Mouse (Mus musculus) midbrain, embryonic 16.5 days (tissue): Measurements from ENCODE around the gene Ifngr2. TPM values are rescaled to one million over a fixed set of nuclear protein-coding genes. Genes with fewer than 3 reads are reported as not detected.

Experiments used
- ATAC-seq: fragments of 200-750 bp; cut with Nextera tagmentation; 2 replicates; pipeline ENCODE4 v1.8.0; 2017; ENCODE audit warnings: moderate TSS enrichment
- H3K27ac ChIP-seq: fragments of 300-500 bp; sonication (generic); 2 replicates; pipeline ENCODE4 v1.5.1; 2014; ENCODE audit warnings: mild to moderate bottlenecking, low read length, mixed read lengths
- H3K27me3 ChIP-seq: fragments of 300-500 bp; sonication (generic); 2 replicates; pipeline ENCODE4 v1.6.1; 2014; ENCODE audit warnings: low read depth, low read length, mixed read lengths; ENCODE audit not compliant: control insufficient read depth, insufficient read depth
- H3K36me3 ChIP-seq: fragments of 300-500 bp; sonication (generic); 2 replicates; pipeline ENCODE4 v1.6.1; 2014; ENCODE audit warnings: mild to moderate bottlenecking, low read length, moderate library complexity, mixed read lengths; ENCODE audit not compliant: control insufficient read depth, insufficient read depth
- H3K4me1 ChIP-seq: fragments of 300-500 bp; sonication (generic); 2 replicates; pipeline ENCODE4 v1.6.1; 2014; ENCODE audit warnings: mild to moderate bottlenecking, low read length, mixed read lengths; ENCODE audit not compliant: control insufficient read depth, insufficient read depth
- H3K4me2 ChIP-seq: fragments of 300-500 bp; sonication (generic); 2 replicates; pipeline ENCODE4 v1.6.1; 2014; ENCODE audit warnings: mild to moderate bottlenecking, low read length, mixed read lengths
- H3K4me3 ChIP-seq: fragments of 300-500 bp; sonication (generic); 2 replicates; pipeline ENCODE4 v1.5.1; 2014; ENCODE audit warnings: low read depth, mild to moderate bottlenecking, low read length, moderate library complexity, mixed read lengths
- H3K9ac ChIP-seq: fragments of 300-500 bp; sonication (generic); 2 replicates; pipeline ENCODE4 v1.6.1; 2014; ENCODE audit warnings: low read depth, low read length, mixed read lengths
- H3K9me3 ChIP-seq: fragments of 300-500 bp; sonication (generic); replicated peaks from 2 replicates; pipeline ENCODE4 v1.6.1; 2014; ENCODE audit warnings: mild to moderate bottlenecking, low read length, mixed read lengths; ENCODE audit not compliant: control insufficient read depth, poor library complexity, severe bottlenecking
- WGBS: fragments of 180-500 bp; shearing (Covaris S2); extraction: QIAGEN DNeasy Blood & Tissue Kit; methylation state at CpG from one replicate; pipeline ENCODE4 v1.1.7; 2014; 5-methylcytosine and 5-hydroxymethylcytosine counted together
- microRNA-seq: library from miRNA; unstranded; fragments of <30 nt; microRNA quantifications from one replicate; pipeline ENCODE4, GENCODE M21; 2017
- polyA plus RNA-seq: library from polyadenylated mRNA; unstranded; fragments of >200 nt; fragmentation: Nextera tagmentation; extraction: Ambion mirVana; gene quantifications from 2 replicates; pipeline ENCODE4 v1.2.1, GENCODE M21; 2015

Gene Ifngr2
- polyA plus RNA-seq, 1 experiment from 2014 or later, result 125 TPM

DNA sequence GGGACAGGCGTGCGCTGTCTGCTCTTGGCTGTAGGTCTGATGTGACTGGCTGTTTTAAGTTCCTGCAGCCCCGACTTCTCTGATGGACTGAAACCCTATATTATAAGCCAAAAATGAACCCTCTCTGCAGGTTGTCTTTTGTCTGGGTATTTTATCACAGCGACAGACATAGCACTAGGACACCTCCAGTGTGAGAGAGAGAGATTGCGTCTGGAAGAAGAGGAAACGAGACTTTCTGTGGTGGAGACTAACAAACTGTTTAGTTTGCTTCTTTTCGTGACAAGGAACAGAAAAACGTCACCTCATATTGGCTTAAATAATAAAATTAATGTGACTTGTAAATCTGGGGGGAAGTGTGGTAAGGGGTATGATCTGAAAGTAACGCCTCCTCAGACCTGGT is 54.8 kb downstream of the Ifngr2 start:
- no peak overlapping the region for H3K9ac ChIP-seq
- H3K9me3 ChIP-seq, result no peaks in the 10 kb centered on the region
- H3K4me2 ChIP-seq, result no peak overlapping the region
- no peak overlapping the region for H3K27ac ChIP-seq
- H3K4me1 ChIP-seq, result peaks cover 2% of the 10 kb centered on the region; the same call in 1 of the 2 replicates
- no peak for ATAC-seq
- H3K4me3 ChIP-seq, result no peak overlapping the region
- H3K27me3 ChIP-seq, result peaks cover 3% of the 10 kb centered on the region; the same call in 1 of the 2 replicates
- H3K36me3 ChIP-seq, result no peaks in the 10 kb centered on the region
- 81% methylated on average over 9 of the region's 9 CpGs for WGBS

DNA sequence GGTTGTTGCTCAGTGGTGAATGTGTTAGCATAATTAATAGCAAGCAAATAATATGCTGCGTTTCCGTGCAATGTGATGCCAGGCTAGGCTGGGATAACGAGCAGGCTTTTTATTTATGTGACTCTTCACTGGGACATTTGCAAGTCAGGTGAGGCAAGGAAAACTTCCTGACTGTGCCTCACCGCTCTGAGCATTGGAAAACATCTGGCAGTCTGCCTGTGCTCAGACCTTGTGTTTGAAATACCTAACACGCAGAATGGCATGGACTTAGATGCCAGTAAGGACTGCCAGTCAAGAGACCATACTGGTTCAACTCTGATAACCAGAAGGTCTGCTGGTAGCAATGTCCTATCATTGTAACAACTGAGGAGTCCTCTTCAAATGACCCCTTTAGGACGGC is 58.3 kb downstream of the Ifngr2 start:
- no peak overlapping the region for H3K27ac ChIP-seq
- WGBS, result 84% methylated on average over 6 of the region's 6 CpGs
- H3K9ac ChIP-seq, result no peak overlapping the region
- H3K4me2 ChIP-seq, result no peak overlapping the region
- H3K27me3 ChIP-seq, result no peaks in the 10 kb centered on the region
- ATAC-seq, result no peak
- H3K4me3 ChIP-seq, result no peak overlapping the region
- no peaks in the 10 kb centered on the region for H3K4me1 ChIP-seq
- H3K36me3 ChIP-seq, result no peaks in the 10 kb centered on the region
- H3K9me3 ChIP-seq, result no peaks in the 10 kb centered on the region

DNA sequence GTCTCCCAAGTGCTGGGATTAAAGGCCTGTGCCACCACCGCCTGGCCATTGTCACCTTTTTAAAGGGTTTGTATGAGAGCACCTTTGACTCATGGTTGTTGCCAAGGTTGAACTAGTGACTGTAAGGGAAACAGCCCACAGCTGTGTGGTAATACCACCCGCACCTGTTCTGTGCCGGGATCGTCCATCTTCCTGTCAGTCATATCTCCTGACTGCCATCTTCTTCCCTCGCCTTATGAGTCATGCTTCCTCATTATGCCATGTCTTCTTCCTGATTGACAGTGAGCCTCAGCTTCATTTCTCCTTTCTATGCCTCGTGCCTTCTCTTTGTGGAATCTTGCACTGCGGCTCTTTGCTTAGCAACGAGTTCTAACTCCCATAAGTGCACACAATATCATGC is 60.1 kb downstream of the Ifngr2 start:
- H3K9ac ChIP-seq, result no peak overlapping the region
- no peak overlapping the region for H3K4me3 ChIP-seq
- H3K4me1 ChIP-seq, result no peaks in the 10 kb centered on the region
- no peaks in the 10 kb centered on the region for H3K9me3 ChIP-seq
- no peak overlapping the region for H3K4me2 ChIP-seq
- H3K36me3 ChIP-seq, result no peaks in the 10 kb centered on the region
- H3K27me3 ChIP-seq, result no peaks in the 10 kb centered on the region
- ATAC-seq, result no peak
- WGBS, result 94% methylated on average over 8 of the region's 8 CpGs
- no peak overlapping the region for H3K27ac ChIP-seq

DNA sequence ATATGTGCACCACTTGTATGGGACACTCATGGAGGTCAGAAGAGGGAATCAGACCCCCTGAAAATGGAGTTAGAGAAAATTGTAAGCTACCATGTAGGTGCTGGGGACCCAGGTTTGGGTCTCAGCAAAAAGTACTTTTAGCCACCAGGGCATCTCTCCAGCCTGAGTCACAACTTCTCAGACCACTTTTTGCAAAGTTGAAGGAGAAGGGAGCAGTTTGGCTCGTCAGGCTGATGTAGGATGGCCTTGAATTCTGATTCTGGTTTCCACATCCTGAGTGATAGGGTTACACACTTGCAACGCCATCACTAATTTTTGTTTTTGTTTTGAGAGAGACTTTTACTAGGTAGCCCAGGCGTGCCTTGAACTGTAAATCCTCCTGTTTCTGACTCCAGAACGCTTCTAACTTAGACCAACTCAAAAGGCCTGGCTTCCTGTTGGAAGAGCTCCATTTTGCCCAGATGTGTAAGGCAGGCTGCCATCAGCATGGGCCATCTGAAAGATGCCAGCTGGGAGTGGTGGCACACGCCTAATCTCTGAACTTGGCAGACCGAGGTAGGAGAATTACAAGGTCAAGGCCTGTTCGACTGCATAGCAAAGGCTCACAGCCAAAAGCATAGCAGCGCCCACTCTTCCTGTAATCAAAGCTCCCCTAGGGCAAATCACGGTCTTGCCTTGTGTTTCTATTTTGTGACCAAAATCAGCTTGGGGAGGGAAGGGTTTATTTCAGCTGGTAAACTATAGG is 62.8 kb downstream of the Ifngr2 start:
- Histone ChIP-seq H3K4me2 (no peak overlapping the region), H3K27ac (no peak overlapping the region), H3K9ac (no peak overlapping the region), H3K27me3 (no peaks in the 10 kb centered on the region), H3K4me1 (no peaks in the 10 kb centered on the region), H3K36me3 (no peaks in the 10 kb centered on the region), H3K4me3 (no peak overlapping the region), H3K9me3 (no peaks in the 10 kb centered on the region)
- WGBS, result 77% methylated on average over 9 of the region's 9 CpGs
- ATAC-seq, result no peak

DNA sequence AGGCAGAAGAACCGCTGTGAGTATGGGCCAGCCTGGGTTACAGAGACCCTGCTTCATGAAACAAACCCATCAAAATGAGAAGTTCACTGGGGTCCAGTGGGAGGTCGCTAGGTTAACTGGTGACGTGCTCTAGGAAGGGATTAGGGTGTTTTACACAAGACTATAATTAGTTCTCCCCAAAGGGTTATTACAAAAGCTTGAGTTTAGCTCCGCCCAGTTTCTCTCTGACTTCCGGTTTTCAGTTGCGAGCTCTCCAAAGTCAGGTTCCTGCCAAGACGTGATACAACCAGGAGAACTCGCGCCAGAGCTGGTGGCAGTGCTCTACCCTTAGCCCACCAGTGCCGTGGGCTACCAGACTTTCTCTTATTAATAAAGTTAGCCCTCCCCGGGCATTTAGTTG is 64.4 kb downstream of the Ifngr2 start:
- no peak for ATAC-seq
- WGBS, result 69% methylated on average over 11 of the region's 11 CpGs

DNA sequence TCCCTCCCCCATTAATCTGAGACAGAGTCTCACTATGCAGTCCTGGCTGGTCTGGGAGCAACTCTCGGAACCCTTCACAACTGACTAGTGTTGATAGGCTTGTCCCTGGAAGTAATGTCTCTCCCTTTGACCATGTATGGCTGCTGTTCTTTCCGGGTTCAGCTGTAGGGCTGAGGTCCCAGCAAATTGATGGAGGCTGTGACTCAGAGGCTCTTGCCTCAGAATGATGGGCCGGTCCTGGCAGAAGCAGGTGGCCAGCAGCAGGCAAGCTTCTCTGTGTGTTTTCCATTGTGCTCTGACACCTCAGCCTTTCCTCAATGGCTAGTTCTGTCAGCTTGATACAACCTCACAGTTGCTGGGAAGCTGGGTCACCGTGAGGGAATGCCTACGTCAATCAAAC is 65.7 kb downstream of the Ifngr2 start:
- Histone ChIP-seq H3K4me3 (no peak overlapping the region), H3K9ac (no peak overlapping the region), H3K27me3 (no peaks in the 10 kb centered on the region), H3K9me3 (no peaks in the 10 kb centered on the region), H3K27ac (no peak overlapping the region), H3K4me1 (no peaks in the 10 kb centered on the region), H3K36me3 (no peaks in the 10 kb centered on the region), H3K4me2 (no peak overlapping the region)
- no peak for ATAC-seq
- 70% methylated on average over 5 of the region's 5 CpGs for WGBS

More for the DNA sequence above, 64.4 kb downstream of the Ifngr2 start:
- Histone ChIP-seq H3K9me3 (no peaks in the 10 kb centered on the region), H3K4me2 (no peak overlapping the region), H3K27me3 (no peaks in the 10 kb centered on the region), H3K9ac (no peak overlapping the region), H3K4me1 (no peaks in the 10 kb centered on the region), H3K27ac (no peak overlapping the region), H3K4me3 (no peak overlapping the region), H3K36me3 (no peaks in the 10 kb centered on the region)

DNA sequence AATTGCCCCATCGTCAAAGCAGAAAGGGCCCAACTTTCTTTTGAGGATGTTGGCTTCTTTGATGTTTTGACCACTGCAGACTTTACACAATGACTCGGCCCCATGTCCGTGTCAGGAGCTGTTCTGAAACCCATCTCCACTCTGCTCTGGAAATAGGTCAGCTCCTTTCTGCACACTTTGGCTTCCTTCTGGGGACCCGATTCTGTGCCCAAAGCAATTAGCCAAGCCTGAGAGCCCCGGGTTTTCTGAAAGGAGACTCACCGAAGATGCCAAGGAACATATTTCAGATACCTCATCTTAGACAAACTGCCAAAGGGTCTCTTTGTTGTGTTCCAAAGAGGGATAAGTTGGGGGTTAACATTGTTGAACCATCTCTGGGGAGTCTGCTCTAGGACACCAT is 67.7 kb downstream of the Ifngr2 start:
- Histone ChIP-seq H3K4me2 (no peak overlapping the region), H3K36me3 (no peaks in the 10 kb centered on the region), H3K27me3 (no peaks in the 10 kb centered on the region), H3K9ac (no peak overlapping the region), H3K27ac (no peak overlapping the region), H3K4me1 (peaks cover 5% of the 10 kb centered on the region; the same call in 1 of the 2 replicates), H3K4me3 (no peak overlapping the region), H3K9me3 (no peaks in the 10 kb centered on the region)
- no peak for ATAC-seq
- 85% methylated on average over 6 of the region's 6 CpGs for WGBS

Small RNAs within 50 kb of the gene (microRNA-seq; reads per million reads assigned to microRNA genes)
- gene Mir6367, result not detected

Other genes with a start within 250 kb of the Ifngr2 start
- gene Ifnar2, start 174.3 kb upstream of the Ifngr2 start, polyA plus RNA-seq, result 35.4 and 38.7 TPM in 2 replicates
- not detected in 2 replicates for gene Gm21970, start 155.4 kb upstream of the Ifngr2 start, polyA plus RNA-seq
- 10.4 and 11.1 TPM in 2 replicates for gene Il10rb, start 140.9 kb upstream of the Ifngr2 start, polyA plus RNA-seq
- gene Ifnar1, start 61.8 kb upstream of the Ifngr2 start, polyA plus RNA-seq, result 48.0 and 51.7 TPM in 2 replicates
- 95.1 and 106 TPM in 2 replicates for gene Tmem50b, start 50.7 kb downstream of the Ifngr2 start, polyA plus RNA-seq
- 6.9 and 7.3 TPM in 2 replicates for gene Dnajc28, start 72.0 kb downstream of the Ifngr2 start, polyA plus RNA-seq
- 55.2 and 62.5 TPM in 2 replicates for gene Gart, start 99.9 kb downstream of the Ifngr2 start, polyA plus RNA-seq
- gene Son, start 100.4 kb downstream of the Ifngr2 start, polyA plus RNA-seq, result 98.4 and 115 TPM in 2 replicates
- gene Donson, start 141.7 kb downstream of the Ifngr2 start, polyA plus RNA-seq, result 19.2 and 20.4 TPM in 2 replicates
- gene Cryzl1, start 181.9 kb downstream of the Ifngr2 start, polyA plus RNA-seq, result 114 and 121 TPM in 2 replicates
- gene Itsn1, start 182.2 kb downstream of the Ifngr2 start, polyA plus RNA-seq, result 60.7 and 63.5 TPM in 2 replicates